Mouse (Mus musculus) ES-E14 (cell line): ENCODE measurements around the gene Fars2. TPM values are rescaled to one million over a fixed set of nuclear protein-coding genes. Genes with fewer than 3 reads are reported as not detected.

Source experiments
- DNase-seq: peaks from one replicate; pipeline ENCODE4 v3.0.0-alpha.2; 2013; ENCODE audit warnings: low read depth, low spot score
- H3K27ac ChIP-seq: 2 replicates; pipeline ENCODE4 v1.5.1; 2012; ENCODE audit warnings: low read depth, mild to moderate bottlenecking, low read length, moderate library complexity, mixed read lengths; ENCODE audit not compliant: poor library complexity, insufficient read depth, severe bottlenecking
- H3K36me3 ChIP-seq: 2 replicates; pipeline ENCODE4 v1.6.1; 2012; ENCODE audit warnings: mild to moderate bottlenecking, low read length, moderate library complexity, mixed read lengths; ENCODE audit not compliant: control insufficient read depth, poor library complexity, insufficient read depth, severe bottlenecking
- H3K4me1 ChIP-seq, 2 experiments: fragments of 150-350 bp in 1 of 2; sonication (generic) in 1 of 2; 2 replicates each; pipeline ENCODE4 v1.6.1; 2012; ENCODE audit warnings: low read length in 2 of 2, mild to moderate bottlenecking in 1 of 2, mixed read lengths in 1 of 2; ENCODE audit not compliant: control insufficient read depth in 2 of 2, insufficient read depth in 2 of 2, poor library complexity in 1 of 2
- H3K4me3 ChIP-seq, 2 experiments: fragments of 150-350 bp in 1 of 2; sonication (generic) in 1 of 2; 2 replicates each; pipeline ENCODE4 v1.5.1; 2012; ENCODE audit warnings: low read length in 2 of 2, low read depth in 1 of 2, mild to moderate bottlenecking in 1 of 2, mixed read lengths in 1 of 2; ENCODE audit not compliant: insufficient read depth in 1 of 2, poor library complexity in 1 of 2, severe bottlenecking in 1 of 2
- H3K9ac ChIP-seq: 2 replicates; pipeline ENCODE4 v1.6.1; 2012; ENCODE audit warnings: low read depth, mild to moderate bottlenecking, low read length, mixed read lengths; ENCODE audit not compliant: poor library complexity, insufficient read depth, severe bottlenecking
- H3K9me3 ChIP-seq: fragments of 150-350 bp; sonication (generic); 2 replicates; pipeline ENCODE4 v1.6.1; 2012; ENCODE audit warnings: low read depth, mild to moderate bottlenecking, low read length; ENCODE audit not compliant: control insufficient read depth, insufficient read depth
- CHD2 ChIP-seq: IDR thresholded peaks from 2 replicates; pipeline ENCODE4 v1.6.1; 2014; ENCODE audit warnings: mild to moderate bottlenecking, low read depth, low read length, inconsistent platforms
- HCFC1 ChIP-seq: IDR thresholded peaks from 2 replicates; pipeline ENCODE4 v1.6.1; 2012; ENCODE audit warnings: low read length, inconsistent platforms, borderline replicate concordance; ENCODE audit not compliant: insufficient read depth
- MAFK ChIP-seq: IDR thresholded peaks from 2 replicates; pipeline ENCODE4 v1.6.1; 2014; ENCODE audit warnings: mild to moderate bottlenecking, low read depth, low read length, inconsistent platforms; ENCODE audit not compliant: insufficient read depth
- ZC3H11A ChIP-seq: IDR thresholded peaks from 2 replicates; pipeline ENCODE4 v1.6.1; 2012; ENCODE audit warnings: low read depth, mild to moderate bottlenecking, inconsistent platforms, low read length, borderline replicate concordance
- ZNF384 ChIP-seq: IDR thresholded peaks from 2 replicates; pipeline ENCODE4 v1.6.1; 2012; ENCODE audit warnings: low read depth, low read length, inconsistent platforms
- in situ Hi-C, 2 experiments: fragments of 600-800 bp; cut with MboI; formaldehyde crosslinking; loops; one replicate each; pipeline ENCODE4 v1.15.1; 2025; ENCODE audit warnings: low sequenced_read_pairs in 2 of 2, inconsistent platforms in 1 of 2; ENCODE audit not compliant: unreplicated experiment in 2 of 2
- total RNA-seq: library from RNA; depleted of rRNA; stranded (reverse); fragments of 300-350 nt; gene quantifications from 2 replicates; pipeline ENCODE4 v1.2.3, GENCODE M21; 2012

The Fars2 gene
- total RNA-seq, 1 experiment, result 22.0 TPM

DNA sequence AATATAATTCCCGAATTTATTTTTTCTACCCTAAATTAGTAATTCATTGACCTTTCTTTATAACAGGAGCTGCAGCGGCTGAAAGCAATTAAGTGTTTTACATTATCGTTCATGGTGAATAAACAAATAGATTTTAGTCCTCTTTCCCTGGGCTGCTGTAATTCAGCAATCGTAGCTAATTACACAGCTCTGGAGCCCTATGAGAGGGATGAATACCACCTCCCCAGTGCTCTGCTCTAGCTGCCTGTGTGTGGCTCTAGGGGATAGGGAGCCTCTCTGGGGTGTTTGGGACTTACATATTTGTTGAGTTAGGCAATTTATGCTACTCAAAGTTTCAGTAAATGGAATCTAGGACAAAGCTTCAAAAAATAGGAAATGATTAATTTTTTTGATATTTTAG is 190.2 kb downstream of the Fars2 start:
- Histone ChIP-seq H3K4me1 (no peaks in the 10 kb centered on the region), H3K4me3 (no peak overlapping the region), H3K36me3 (no peaks in the 10 kb centered on the region), H3K9ac (no peak overlapping the region), H3K9me3 (no peaks in the 10 kb centered on the region), H3K27ac (no peak overlapping the region)
- TF ChIP-seq CHD2 (no peak), MAFK (no peak), ZNF384 (no peak), HCFC1 (no peak), ZC3H11A (no peak)
- in situ Hi-C loops, result no loop called here
- DNase-seq, result no peak

GRCm38 (mm10) chr13:36309160-36309559 is 191.9 kb downstream of the Fars2 start:
- no peak overlapping the region for H3K9ac ChIP-seq
- in situ Hi-C loops, result no loop called here
- no peaks in the 10 kb centered on the region for H3K4me1 ChIP-seq
- no peak for DNase-seq
- no peak overlapping the region for H3K27ac ChIP-seq
- no peaks in the 10 kb centered on the region for H3K9me3 ChIP-seq
- no peak for TF ChIP-seq CHD2
- TF ChIP-seq MAFK, result no peak
- TF ChIP-seq ZNF384, result no peak
- no peak for TF ChIP-seq HCFC1
- no peak for TF ChIP-seq ZC3H11A
- no peak overlapping the region for H3K4me3 ChIP-seq
- H3K36me3 ChIP-seq, result no peaks in the 10 kb centered on the region

GRCm38 (mm10) chr13:36314218-36314617 is 197.0 kb downstream of the Fars2 start:
- no peak for TF ChIP-seq HCFC1
- no peak for TF ChIP-seq ZC3H11A
- no peak for TF ChIP-seq ZNF384
- no peak for TF ChIP-seq MAFK
- no peak for TF ChIP-seq CHD2
- in situ Hi-C loops, result no loop called here
- Histone ChIP-seq H3K9me3 (no peaks in the 10 kb centered on the region), H3K36me3 (no peaks in the 10 kb centered on the region), H3K4me1 (no peaks in the 10 kb centered on the region; a peak in 1 of 4 replicates), H3K27ac (no peak overlapping the region), H3K4me3 (no peak overlapping the region), H3K9ac (no peak overlapping the region)
- no peak for DNase-seq

GRCm38 (mm10) chr13:36314860-36315800 is 197.9 kb downstream of the Fars2 start:
- in situ Hi-C loops, result no loop called here
- DNase-seq, result no peak
- no peaks in the 10 kb centered on the region for H3K36me3 ChIP-seq
- no peaks in the 10 kb centered on the region; a peak in 1 of 4 replicates for H3K4me1 ChIP-seq
- H3K4me3 ChIP-seq, result no peak overlapping the region
- TF ChIP-seq CHD2, result no peak
- no peak for TF ChIP-seq HCFC1
- TF ChIP-seq ZNF384, result peak; percentile 93
- H3K27ac ChIP-seq, result no peak overlapping the region
- no peaks in the 10 kb centered on the region for H3K9me3 ChIP-seq
- no peak overlapping the region for H3K9ac ChIP-seq

- Histone ChIP-seq H3K4me1 (no peaks in the 10 kb centered on the region; a peak in 1 of 4 replicates), H3K9ac (no peak overlapping the region), H3K36me3 (no peaks in the 10 kb centered on the region), H3K27ac (no peak overlapping the region), H3K9me3 (no peaks in the 10 kb centered on the region), H3K4me3 (no peak overlapping the region)
- TF ChIP-seq ZNF384 (no peak), CHD2 (no peak), ZC3H11A (no peak), HCFC1 (no peak), MAFK (peak; percentile 53; the same call in 1 of the 2 replicates)
- no peak for DNase-seq
- in situ Hi-C loops, result no loop called here
Observed at GRCm38 (mm10) chr13:36317824-36318223, 200.6 kb downstream of the Fars2 start.
